Mouse (Mus musculus): ENCODE results near the gene Dnah17.

GRCm38 (mm10) chr11:118162245-118162644 lies 31.8 kb upstream of the Dnah17 start:
- TF ChIP-seq CTCF (IDR thresholded peaks at IDR 0.05; ENCODE audit: low read depth, low read length) (no peak), POLR2A (IDR thresholded peaks at IDR 0.05; ENCODE audit: extremely low read depth, insufficient read depth, low read length) (no peak)
